Mouse (Mus musculus) erythroblast, embryonic 14.5 days (primary cell): ENCODE measurements around the gene Rps3.

Source experiments
- GATA1 ChIP-seq: IDR thresholded peaks from 2 replicates; pipeline ENCODE4 v1.6.1; 2012; ENCODE audit warnings: low read length, inconsistent platforms, mixed read lengths
- TAL1 ChIP-seq: IDR thresholded peaks from 3 replicates; pipeline ENCODE4 v1.6.1; 2012; ENCODE audit warnings: low read length, inconsistent platforms, mixed read lengths

- no peak for TF ChIP-seq GATA1
- no peak for TF ChIP-seq TAL1
Observed at GRCm38 (mm10) chr7:99467916-99468282, 15.6 kb downstream of the Rps3 start.
